Mouse (Mus musculus): ENCODE data around the gene Prcc.
"Not testable (repeated sequence)": the region's sequence is repeated elsewhere in the genome, so short reads cannot be mapped to it uniquely, and the experiment has no call there.

Gene Prcc

DNA sequence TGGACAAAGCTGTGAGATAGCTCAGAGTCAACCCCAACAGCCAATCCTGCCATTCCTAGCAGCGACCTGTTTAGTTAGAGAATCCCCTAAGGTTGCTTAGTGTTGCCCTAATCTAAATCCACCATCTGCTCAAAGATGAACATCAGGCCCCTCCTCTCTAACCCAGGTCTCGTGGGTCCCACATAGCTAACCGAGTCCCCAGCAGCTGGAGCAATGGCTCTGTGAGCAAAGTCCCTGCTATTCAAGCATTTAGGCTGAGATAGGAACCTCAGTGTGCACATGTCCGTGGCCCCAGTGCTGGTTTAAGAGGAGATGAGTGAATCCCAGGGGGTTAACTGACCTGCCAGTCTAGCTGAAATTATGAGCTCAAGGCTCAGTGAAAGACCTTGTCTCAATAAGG, 39.2 kb downstream of the Prcc start:
- no peak for DNase-seq (ENCODE audit: extremely low spot score)

- no peak for DNase-seq (ENCODE audit: extremely low spot score)
Observed at GRCm38 (mm10) chr3:87844981-87845380, 40.4 kb downstream of the Prcc start.

GRCm38 (mm10) chr3:87840858-87841257, 44.5 kb downstream of the Prcc start:
- no peak for DNase-seq (ENCODE audit: extremely low spot score)

GRCm38 (mm10) chr3:87838622-87839021, 46.8 kb downstream of the Prcc start:
- peak; percentile 75 for DNase-seq (ENCODE audit: extremely low spot score)

- no peak for DNase-seq (ENCODE audit: extremely low spot score)
Observed at GRCm38 (mm10) chr3:87833482-87833881, 51.9 kb downstream of the Prcc start.

DNA sequence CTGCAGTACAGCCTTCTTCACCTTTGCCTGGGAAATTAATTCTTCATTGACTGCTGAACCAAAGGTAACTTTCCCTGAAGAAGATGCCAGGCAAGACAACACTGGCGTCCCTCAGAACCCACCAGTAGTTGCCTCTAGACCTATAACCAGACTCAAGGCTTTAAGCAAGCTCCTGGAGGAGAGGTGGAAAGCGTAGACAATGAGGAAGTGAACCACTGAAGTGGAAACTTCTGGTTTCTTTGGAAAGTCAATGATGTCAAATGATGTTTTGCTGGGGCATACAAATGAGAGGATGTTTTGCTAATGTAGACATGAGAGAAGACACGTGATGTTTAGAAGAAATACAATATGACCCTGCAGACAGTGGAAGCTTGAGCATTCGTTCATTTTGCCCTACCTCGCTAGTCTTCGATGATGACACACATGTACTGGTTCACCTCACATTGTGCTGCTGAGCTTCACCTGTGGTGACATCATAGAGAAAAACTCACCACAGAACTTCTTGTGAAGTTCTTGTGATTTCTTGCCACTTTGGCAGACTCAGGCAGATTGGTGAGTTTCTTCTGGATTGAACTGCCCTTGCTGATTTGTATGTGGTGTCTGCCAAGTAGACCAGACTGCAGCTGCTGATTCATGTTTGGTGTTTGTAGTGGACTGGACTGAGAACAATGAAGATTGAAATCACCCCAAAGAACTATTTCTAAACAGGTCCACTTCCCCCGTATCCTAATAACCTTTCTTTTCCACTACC, 53.1 kb downstream of the Prcc start:
- DNase-seq (ENCODE audit: extremely low spot score) = no peak

DNA sequence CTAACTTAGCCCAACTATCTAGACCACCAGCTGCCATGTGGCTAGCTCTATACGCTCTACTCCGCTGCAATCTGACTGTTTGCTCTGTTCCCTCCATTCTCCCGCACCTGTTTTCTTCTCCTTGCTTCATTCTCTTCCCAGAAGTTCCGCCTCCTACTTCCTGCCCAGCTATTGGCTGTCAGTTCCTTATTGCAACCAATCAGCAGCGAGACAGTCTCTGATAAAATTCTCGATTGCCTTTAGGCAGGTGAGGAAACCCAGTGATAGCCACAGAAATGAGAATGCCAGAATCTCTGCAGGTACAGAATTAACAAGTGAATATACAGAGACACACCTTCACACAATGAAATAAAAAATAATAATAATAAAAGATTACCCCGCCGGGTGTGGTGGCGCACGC, 56.4 kb downstream of the Prcc start:
- no peak for DNase-seq (ENCODE audit: extremely low spot score)

- DNase-seq (ENCODE audit: extremely low spot score) = no peak
Observed at GRCm38 (mm10) chr3:87828435-87828834, 57.0 kb downstream of the Prcc start.

DNA sequence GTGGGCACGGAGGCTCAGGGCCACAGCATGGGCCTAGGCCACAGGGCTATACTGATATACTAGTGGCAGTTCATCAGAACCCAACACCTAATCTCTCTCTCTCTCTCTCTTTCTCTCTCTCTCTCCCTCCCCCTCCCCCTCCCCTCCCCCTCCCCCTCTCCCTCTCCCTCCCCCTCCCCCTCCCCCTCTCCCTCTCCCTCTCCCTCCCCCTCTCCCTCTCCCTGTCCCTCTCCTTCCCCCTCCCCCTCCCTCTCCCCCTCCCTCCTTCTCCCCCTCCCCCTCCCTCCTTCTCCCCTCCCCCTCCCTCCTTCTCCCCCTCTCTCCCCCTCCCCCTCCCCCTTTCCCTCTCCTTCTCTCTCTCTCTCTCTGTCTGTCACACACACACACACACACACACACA, 61.2 kb downstream of the Prcc start, which contains the start of gene Pear1:
Pear1 (minus strand) TSS at position 101 of the 400 bp plus-strand sequence.
- not testable (repeated sequence) for DNase-seq (ENCODE audit: extremely low spot score)

GRCm38 (mm10) chr3:87818226-87818625, 67.2 kb downstream of the Prcc start:
- DNase-seq (ENCODE audit: extremely low spot score) = no peak

DNA sequence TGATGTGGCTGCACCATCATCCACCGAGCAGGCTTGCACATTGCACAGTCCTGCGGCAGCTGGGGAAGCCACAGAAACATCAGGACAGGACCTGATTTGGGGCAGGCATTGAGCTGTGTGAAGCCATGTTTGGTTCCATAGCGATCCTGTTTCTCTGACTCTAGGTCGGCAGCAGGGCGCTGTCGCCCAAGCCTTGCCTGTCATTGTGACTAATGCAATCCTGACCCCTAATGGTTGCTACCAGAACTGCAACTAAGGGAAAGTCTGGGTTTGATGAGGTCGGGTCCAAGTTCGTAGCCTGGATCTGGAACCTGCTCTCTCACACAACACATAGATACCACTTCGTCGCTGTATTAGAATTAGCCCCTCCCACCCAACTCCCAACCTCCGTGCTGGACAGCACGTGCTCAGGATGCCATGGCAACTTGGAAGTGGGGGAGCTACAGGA, 68.7 kb downstream of the Prcc start:
- DNase-seq (ENCODE audit: extremely low spot score) = peak; percentile 82

GRCm38 (mm10) chr3:87816166-87816565, 69.2 kb downstream of the Prcc start:
- DNase-seq (ENCODE audit: extremely low spot score) = no peak

DNA sequence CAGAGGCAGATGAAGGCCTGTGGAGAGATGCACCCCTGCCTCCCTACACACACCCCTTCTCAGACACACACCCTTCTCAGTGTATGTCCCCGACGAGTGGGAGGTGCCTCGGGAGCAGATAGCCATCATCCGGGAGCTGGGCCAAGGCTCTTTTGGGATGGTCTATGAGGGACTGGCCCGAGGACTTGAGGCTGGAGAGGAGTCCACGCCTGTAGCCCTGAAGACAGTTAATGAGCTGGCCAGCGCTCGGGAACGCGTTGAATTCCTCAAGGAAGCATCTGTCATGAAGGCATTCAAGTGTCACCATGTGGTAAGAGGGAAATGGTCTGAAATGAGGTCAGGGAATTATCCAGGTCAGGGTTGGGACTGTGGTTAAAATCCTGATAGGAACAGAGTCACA, 72.5 kb downstream of the Prcc start:
- DNase-seq (ENCODE audit: extremely low spot score) = no peak

DNA sequence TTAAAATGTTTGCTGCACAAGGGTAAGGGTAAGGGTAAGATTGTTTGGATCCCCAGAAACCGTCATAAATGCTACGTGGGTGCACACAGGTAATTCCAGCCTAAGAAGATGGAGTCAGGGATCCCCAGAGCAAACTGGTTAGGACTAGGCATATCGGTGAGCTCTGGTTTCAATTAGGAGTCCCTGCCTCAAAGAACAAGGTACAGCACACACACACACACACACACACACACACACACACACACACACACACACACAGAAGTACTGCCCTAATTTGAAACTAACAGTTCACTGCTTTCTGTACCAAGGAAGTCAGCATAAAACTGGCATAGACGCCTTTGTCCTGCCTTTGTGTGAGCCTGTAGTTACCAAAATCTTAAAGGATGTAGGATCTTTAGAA, 73.0 kb downstream of the Prcc start:
- DNase-seq (ENCODE audit: extremely low spot score) = no peak

GRCm38 (mm10) chr3:87811297-87811696, 74.1 kb downstream of the Prcc start:
- no peak for DNase-seq (ENCODE audit: extremely low spot score)

- no peak for DNase-seq (ENCODE audit: extremely low spot score)
Observed at GRCm38 (mm10) chr3:87809322-87809962, 76.0 kb downstream of the Prcc start.
